Mouse (Mus musculus) cortical plate, adult 2 months (tissue): Measurements from ENCODE around the gene Ldlrad3.

Experiments used
- CTCF ChIP-seq: fragments of 200-500 bp; IDR thresholded peaks from 2 replicates; pipeline ENCODE4 v1.5.1; 2011; ENCODE audit warnings: mild to moderate bottlenecking, control low read depth, low read length; ENCODE audit not compliant: insufficient read depth; ENCODE audit errors: extremely low read depth
- POLR2A ChIP-seq: fragments of 200-500 bp; IDR thresholded peaks from 2 replicates; pipeline ENCODE4 v1.6.1; 2011; ENCODE audit warnings: mild to moderate bottlenecking, low read length, control low read depth; ENCODE audit not compliant: insufficient read depth; ENCODE audit errors: extremely low read depth

DNA sequence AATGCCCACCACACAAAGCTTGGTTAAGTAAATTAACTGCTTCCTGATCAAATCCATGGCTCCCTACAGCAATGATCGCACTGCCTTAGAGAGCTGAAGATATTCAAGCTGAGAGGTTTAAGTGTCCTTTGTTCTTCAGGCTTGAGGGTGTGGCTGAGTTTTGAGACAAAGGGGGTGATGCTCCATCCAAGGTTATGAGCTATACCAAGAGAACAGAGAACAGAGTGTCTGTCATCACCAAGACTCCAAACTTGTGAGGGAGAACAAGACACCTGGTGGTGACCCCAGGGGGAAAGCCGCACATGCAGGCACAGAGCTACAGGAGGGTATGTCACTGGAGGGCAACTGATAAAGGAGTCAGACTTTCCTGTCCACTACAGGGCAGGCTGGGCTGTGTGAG, 205.0 kb downstream of the Ldlrad3 start:
- TF ChIP-seq CTCF (no peak), POLR2A (no peak)
